Mouse (Mus musculus): ENCODE measurements around the gene Klf9.
A peak's percentile ranks its signal among the peaks of the same experiment; 100 is the strongest.

The Klf9 gene

GRCm38 (mm10) chr19:23140689-23141317, at the start of gene Klf9:
TSS of gene Klf9 (plus strand) at chr19:23141226.
- peak; percentile 75 to 76 for DNase-seq

- no peak for DNase-seq
Observed at GRCm38 (mm10) chr19:23091586-23091985, 49.4 kb upstream of the Klf9 start.

GRCm38 (mm10) chr19:23093548-23093947, 47.5 kb upstream of the Klf9 start:
- no peak for DNase-seq

DNA sequence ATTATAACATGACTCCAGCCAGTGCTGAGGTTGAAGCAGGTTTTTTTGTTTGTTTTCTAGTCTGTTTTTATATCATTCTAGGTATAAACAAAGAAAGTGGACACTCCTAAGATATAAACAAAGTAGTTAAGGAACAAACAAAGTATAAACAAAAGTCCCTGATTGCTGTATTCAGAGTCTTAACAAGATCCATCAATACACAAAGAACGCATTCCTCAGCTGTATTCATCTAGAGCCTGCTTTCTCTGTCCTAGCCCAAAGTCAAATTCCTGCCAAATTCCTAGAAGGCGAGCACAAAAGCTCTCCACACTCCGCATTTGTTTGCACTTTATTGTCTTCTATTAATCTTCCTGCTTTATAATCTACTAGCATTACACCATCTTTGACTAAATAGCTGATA, 46.1 kb upstream of the Klf9 start:
- DNase-seq, result no peak

- DNase-seq, result no peak
Observed at GRCm38 (mm10) chr19:23106859-23107258, 34.2 kb upstream of the Klf9 start.

GRCm38 (mm10) chr19:23107335-23107734, 33.7 kb upstream of the Klf9 start:
- DNase-seq, result no peak

GRCm38 (mm10) chr19:23121875-23122274, 19.2 kb upstream of the Klf9 start:
- no peak for DNase-seq

- DNase-seq, result no peak
Observed at GRCm38 (mm10) chr19:23124023-23124550, 16.9 kb upstream of the Klf9 start.

- no peak for DNase-seq
Observed at GRCm38 (mm10) chr19:23125227-23126150, 15.5 kb upstream of the Klf9 start.

DNA sequence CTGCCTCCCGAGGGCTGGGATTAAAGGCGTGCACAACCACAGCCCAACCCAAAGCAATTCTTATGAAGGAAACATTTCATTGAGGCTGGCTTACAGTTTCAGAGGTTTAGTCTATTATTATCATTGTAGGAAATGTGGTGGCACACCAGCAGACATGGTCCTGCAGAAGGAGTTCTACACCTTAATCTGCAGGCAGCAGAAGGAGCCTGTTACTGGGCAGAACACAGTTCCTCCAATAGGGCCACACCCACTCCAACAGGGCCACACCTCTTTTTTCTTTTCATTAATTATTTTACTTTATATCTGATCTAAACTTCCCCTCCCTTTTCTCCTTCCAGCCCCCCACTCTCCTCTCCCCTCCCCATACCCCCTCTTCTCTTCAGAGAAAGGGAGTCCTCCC, 11.1 kb upstream of the Klf9 start:
- no peak for DNase-seq

GRCm38 (mm10) chr19:23132106-23132635, 8.9 kb upstream of the Klf9 start:
- no peak for DNase-seq

- DNase-seq, result no peak
Observed at GRCm38 (mm10) chr19:23132720-23133426, 8.2 kb upstream of the Klf9 start.

DNA sequence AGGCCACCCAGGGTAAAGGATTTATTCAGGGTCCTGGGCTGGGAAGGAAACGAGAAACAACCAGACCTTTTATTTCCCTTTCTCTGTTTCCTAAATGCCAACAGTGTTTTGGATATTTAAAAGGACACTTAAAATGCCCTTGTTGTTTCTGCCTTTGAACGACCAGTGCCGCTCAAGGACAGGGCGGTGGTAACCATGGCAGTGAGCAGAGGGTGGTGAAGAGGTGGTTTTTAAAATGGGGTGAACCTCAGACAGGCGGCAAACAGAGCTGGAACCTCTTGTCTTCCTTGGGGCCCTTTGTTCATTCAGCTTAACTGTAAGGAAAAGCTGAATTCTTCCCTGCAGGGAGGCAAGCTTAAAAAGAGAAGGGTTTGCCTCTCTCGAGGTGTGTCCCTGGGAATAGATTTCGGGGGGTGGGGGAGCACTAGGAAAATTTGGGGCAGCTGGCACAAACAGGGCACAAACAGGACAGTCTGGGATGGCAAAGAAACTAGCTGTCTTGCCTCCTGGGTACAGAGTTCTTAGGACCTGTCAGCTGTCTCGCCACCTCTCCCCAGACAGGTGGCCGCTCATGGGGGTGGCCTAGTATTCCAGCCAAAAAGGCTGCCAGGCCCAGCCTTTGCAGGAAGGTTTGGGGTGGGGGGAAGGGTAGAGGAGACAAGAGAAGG, 7.5 kb upstream of the Klf9 start:
- no peak for DNase-seq

DNA sequence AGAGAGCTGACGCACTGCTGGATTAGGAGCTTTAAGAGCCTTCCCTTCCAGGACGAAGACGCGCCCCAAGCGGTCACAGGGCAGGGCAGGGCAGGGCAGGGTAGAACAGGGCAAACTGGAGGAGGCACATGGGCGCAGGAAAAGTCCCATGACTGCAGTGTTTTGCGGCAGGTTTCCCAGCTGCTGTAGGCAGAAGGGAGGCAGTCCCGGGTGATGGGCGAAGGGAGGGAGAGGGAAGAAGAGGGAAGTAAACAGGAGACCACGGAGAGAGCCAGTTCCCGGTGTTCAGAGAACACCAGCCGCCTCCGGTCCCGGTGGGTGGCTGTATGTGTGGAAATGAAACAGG, 7.0 kb upstream of the Klf9 start:
- peak; percentile 10 to 17 for DNase-seq

DNA sequence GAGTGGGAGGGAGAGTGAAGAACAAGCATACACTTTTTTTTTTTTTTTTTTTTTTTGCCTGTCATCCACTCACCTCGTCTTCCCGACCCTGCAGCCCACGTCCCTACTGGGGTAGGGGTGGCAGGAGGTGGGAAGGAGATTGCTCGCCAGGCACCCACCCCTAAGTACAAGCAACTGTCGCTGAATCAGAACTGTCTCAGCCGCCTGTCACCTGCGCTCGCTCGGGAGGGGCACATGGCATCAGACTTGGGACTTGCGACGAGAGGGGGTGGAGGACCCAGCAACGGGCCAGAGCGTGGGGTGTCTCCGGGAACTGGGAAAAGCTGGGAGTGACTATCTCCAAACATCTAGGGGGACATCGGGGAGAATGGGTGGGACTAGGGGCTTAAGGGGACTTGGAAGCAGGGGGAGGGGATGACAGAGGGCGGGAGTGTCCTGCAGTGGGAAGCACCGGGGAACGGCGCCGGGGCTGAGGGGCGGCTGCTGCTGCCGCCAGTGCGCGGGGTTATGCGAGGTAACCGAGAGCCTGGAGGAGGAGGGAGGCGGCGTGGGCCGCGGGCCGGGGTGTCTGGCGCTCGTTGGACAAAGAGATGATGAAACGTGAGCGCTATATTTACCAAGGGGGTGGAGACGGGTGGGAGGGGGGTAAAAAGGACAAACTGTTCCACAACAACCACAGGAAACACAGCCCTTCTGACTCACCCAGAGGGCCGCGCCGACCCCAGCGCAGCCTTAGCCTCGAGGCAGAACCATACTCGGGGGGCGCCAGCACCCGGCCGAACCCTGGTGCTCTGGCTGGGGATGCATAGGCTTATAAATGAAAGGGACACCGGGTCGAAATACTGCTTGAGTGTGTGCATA, 6.4 kb upstream of the Klf9 start:
- DNase-seq, result peak; percentile 26 to 37

- DNase-seq, result peak; percentile 41 to 42
Observed at GRCm38 (mm10) chr19:23135349-23136201, 5.5 kb upstream of the Klf9 start.

GRCm38 (mm10) chr19:23136202-23136850, 4.7 kb upstream of the Klf9 start:
- no peak for DNase-seq

DNA sequence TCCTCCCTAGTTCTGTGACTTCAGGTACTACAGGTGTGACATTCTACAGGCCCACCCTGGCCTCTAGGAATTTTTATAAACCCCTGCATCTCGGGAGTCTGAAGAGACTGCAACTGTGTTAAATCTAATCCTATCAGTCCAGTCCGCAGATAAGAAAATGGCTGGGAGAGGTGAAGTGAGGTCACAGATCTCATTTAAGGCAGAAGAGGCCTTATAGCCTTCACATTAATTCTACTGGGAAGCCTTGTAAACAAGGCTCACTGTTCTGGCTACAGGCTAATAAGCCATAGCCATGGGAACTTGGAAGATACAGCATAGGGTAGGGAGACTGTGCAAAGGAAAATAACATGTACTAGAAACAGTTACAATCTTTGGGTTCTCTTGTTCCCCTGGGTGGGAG, 3.7 kb upstream of the Klf9 start:
- DNase-seq, result no peak

- DNase-seq, result no peak
Observed at GRCm38 (mm10) chr19:23139756-23140470, 1.1 kb upstream of the Klf9 start.

Data from thymus, postnatal 36 days (tissue).